Mouse (Mus musculus): Measurements from ENCODE around the gene Klra9. TPM values are rescaled to one million over a fixed set of nuclear protein-coding genes. Genes with fewer than 3 reads are reported as not detected.
"Not testable (repeated sequence)": the region's sequence is repeated elsewhere in the genome, so short reads cannot be mapped to it uniquely, and the experiment has no call there.

The Klra9 gene
- total RNA-seq (2021) (not detected), polyA plus RNA-seq (2012; rRNA removed) (not detected in 2 replicates)
- long read RNA-seq, result 0 reads

GRCm38 (mm10) chr6:130193012-130193411, at the start of gene Klra9:
Klra9 (minus strand) TSS chr6:130193112.
- not testable (repeated sequence) for DNase-seq

DNA sequence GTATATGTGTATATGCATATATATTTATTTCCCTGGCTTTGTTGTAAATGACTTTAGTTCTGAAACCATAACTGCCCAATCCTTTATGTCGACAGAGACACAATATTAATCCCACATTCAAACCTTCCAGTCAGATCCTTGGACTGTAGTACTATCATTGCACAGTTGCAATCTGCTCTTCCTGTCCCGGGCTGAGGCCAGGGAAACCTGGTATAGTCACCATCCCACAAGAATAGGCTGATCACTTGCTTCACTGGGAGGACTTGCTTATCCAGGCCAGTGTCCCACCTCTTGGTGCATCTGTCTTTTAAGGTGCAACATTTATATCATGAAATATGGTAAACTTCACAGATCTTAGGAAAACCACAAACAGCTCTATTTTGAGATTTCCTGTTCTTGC, 44.6 kb upstream of the Klra9 start:
- no peak for DNase-seq

- no peak for DNase-seq
These were observed 43.7 kb upstream of the Klra9 start for GRCm38 (mm10) chr6:130236635-130237034.

DNA sequence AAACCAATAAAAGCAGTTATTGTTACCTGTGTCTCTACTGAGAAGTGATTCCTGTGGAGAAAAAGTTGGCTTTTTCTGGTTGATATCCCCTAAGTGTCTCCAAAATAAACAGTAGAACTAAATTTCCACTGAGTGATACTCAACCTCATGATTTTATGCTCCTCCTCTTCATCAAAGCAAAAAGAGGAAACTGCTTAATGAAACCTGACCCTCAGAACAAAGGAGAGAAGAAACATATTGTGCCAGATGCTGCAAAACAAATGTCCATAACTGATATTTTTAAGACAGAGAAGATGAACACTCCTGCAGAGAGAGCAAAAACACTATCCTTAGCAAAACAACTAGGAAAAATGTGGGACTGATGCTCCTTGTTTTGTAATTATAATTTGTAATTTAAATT, 40.3 kb upstream of the Klra9 start, which contains the start of gene Klra7:
Gene Klra7, minus strand, starts transcription at position 101 of the 400 bp plus-strand sequence.
- no peak for DNase-seq

DNA sequence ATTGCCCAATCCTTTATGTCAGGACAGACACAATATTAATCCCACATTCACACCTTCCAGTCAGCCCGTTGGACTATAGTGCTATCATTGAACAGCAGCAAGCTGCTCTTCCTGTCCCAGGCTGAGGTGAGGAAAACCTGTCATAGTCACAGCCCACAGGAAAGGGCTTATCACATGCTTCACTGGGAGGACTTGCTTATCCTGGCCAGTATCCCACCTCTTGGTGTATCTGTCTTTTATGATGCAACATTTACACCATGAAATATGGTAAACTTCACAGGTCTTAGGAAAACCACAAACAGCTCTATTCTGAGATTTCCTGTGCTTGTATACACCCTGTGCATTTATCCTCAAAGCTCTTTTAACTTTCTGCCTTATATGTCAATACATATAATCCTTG, 4.5 kb upstream of the Klra9 start:
- DNase-seq, result not testable (repeated sequence)

DNA sequence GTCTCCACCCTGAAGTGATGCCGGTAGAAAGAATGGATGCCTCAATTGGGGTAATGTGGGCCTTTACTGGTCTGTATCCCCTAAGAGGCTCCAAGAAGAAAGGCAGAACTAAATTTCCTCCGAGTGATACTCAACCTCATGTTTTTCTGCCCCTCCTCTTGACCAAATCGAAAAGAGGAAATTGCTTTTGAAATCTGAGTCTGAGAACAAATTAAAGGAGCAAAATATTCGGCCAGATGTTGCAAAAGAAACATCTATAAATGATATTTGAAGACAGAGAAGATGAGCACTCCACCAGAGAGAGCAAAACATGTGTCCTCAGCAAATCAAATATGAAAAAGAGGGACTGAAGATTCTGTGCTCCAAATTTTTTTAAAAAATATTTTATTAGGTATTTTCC, 63.1 kb downstream of the Klra9 start, which contains the start of gene Klra8:
Gene Klra8, minus strand, starts transcription at position 101 of the 400 bp plus-strand sequence.
- DNase-seq, result not testable (repeated sequence)

Other genes with a start within 250 kb of the Klra9 start
- gene Klra6, start 166.2 kb downstream of the Klra9 start, total RNA-seq (2021), result under 1 TPM in 1 of 2 experiments, not detected in 1; 0.28 TPM
- gene Klra6, start 166.2 kb downstream of the Klra9 start, polyA plus RNA-seq (2012; rRNA removed), result not detected in 2 replicates
- under 1 TPM in 1 of 2 experiments, not detected in 1; 0.86 TPM for gene Klra4, start 125.8 kb downstream of the Klra9 start, total RNA-seq (2021)
- gene Klra4, start 125.8 kb downstream of the Klra9 start, polyA plus RNA-seq (2012; rRNA removed), result not detected in 2 replicates
- under 1 TPM in 1 of 2 experiments, not detected in 1; 0.24 TPM for gene Klra8, start 63.2 kb downstream of the Klra9 start, total RNA-seq (2021)
- not detected in 2 replicates for gene Klra8, start 63.2 kb downstream of the Klra9 start, polyA plus RNA-seq (2012; rRNA removed)
- not detected for gene Klra7, start 40.2 kb upstream of the Klra9 start, total RNA-seq (2021)
- gene Klra7, start 40.2 kb upstream of the Klra9 start, polyA plus RNA-seq (2012; rRNA removed), result not detected in 2 replicates
- gene Klra10, start 88.8 kb upstream of the Klra9 start, total RNA-seq (2021), result not detected
- not detected in 2 replicates for gene Klra10, start 88.8 kb upstream of the Klra9 start, polyA plus RNA-seq (2012; rRNA removed)
- gene Klra3, start 144.5 kb upstream of the Klra9 start, total RNA-seq (2021), result not detected
- gene Klra3, start 144.5 kb upstream of the Klra9 start, polyA plus RNA-seq (2012; rRNA removed), result not detected in 2 replicates
- not detected for gene Klra1, start 193.8 kb upstream of the Klra9 start, total RNA-seq (2021)
- gene Klra1, start 193.8 kb upstream of the Klra9 start, polyA plus RNA-seq (2012; rRNA removed), result not detected in 2 replicates